Mouse (Mus musculus): ENCODE results near the gene Yaf2.

- TF ChIP-seq GATA1 (IDR thresholded peaks at IDR 0.05; ENCODE audit: low read length) = no peak
- no peak for TF ChIP-seq TAL1 (IDR thresholded peaks at IDR 0.05; ENCODE audit: low read length)
These were observed 21.8 kb upstream of the Yaf2 start for GRCm38 (mm10) chr15:93358346-93359095.
